Mouse (Mus musculus): ENCODE data around the gene Gxylt2. TPM values are rescaled to one million over a fixed set of nuclear protein-coding genes. Genes with fewer than 3 reads are reported as not detected.

The Gxylt2 gene
- polyA plus RNA-seq, 1 experiment, result not detected

GRCm38 (mm10) chr6:100792973-100793769 lies 88.6 kb downstream of the Gxylt2 start:
- Histone ChIP-seq H3K4me1 (ENCODE audit: control insufficient read depth, insufficient read depth, low read length) (no peaks in the 10 kb centered on the region), H3K4me3 (ENCODE audit: insufficient read depth, low read length) (no peak overlapping the region), H3K27ac (ENCODE audit: insufficient read depth, low read depth, low read length) (no peak overlapping the region)
- no peak for TF ChIP-seq POLR2A (IDR thresholded peaks at IDR 0.05; ENCODE audit: borderline replicate concordance, low read depth, low read length)
- TF ChIP-seq CTCF (IDR thresholded peaks at IDR 0.05; ENCODE audit: low read depth, low read length), result no peak

DNA sequence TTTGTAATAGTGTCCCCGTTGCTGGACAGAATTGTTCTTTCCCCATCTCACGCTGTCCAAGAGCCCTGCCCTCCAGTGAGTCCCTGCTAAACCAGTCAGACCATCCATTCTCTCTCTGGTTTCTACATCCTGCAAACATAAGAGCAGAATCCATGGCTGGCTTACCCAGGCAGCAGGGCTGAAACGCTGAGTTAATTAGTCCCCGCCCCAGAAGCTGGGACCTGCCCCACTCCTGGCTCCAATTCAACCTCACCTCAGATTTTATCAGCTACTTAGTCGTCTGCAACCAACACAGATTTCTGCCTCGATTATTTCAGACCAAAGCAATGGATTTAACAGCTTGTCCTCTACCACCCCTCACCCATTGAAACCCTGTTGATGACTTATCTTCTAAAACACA lies 91.3 kb downstream of the Gxylt2 start:
- Histone ChIP-seq H3K27ac (ENCODE audit: insufficient read depth, low read depth, low read length) (no peak overlapping the region), H3K4me3 (ENCODE audit: insufficient read depth, low read length) (no peak overlapping the region), H3K4me1 (ENCODE audit: control insufficient read depth, insufficient read depth, low read length) (peaks cover 16% of the 10 kb centered on the region)
- no peak for TF ChIP-seq POLR2A (IDR thresholded peaks at IDR 0.05; ENCODE audit: borderline replicate concordance, low read depth, low read length)
- TF ChIP-seq CTCF (IDR thresholded peaks at IDR 0.05; ENCODE audit: low read depth, low read length), result no peak

GRCm38 (mm10) chr6:100799290-100799689 lies 94.8 kb downstream of the Gxylt2 start:
- Histone ChIP-seq H3K4me1 (ENCODE audit: control insufficient read depth, insufficient read depth, low read length) (peaks cover 28% of the 10 kb centered on the region), H3K27ac (ENCODE audit: insufficient read depth, low read depth, low read length) (no peak overlapping the region), H3K4me3 (ENCODE audit: insufficient read depth, low read length) (no peak overlapping the region)
- no peak for TF ChIP-seq POLR2A (IDR thresholded peaks at IDR 0.05; ENCODE audit: borderline replicate concordance, low read depth, low read length)
- no peak for TF ChIP-seq CTCF (IDR thresholded peaks at IDR 0.05; ENCODE audit: low read depth, low read length)

- TF ChIP-seq POLR2A (IDR thresholded peaks at IDR 0.05; ENCODE audit: borderline replicate concordance, low read depth, low read length), result no peak
- no peak for TF ChIP-seq CTCF (IDR thresholded peaks at IDR 0.05; ENCODE audit: low read depth, low read length)
- H3K4me3 ChIP-seq (ENCODE audit: insufficient read depth, low read length), result no peak overlapping the region
- H3K27ac ChIP-seq (ENCODE audit: insufficient read depth, low read depth, low read length), result peak overlapping the region; percentile 88; the same call in 1 of the 2 replicates
- H3K4me1 ChIP-seq (ENCODE audit: control insufficient read depth, insufficient read depth, low read length), result peaks cover 28% of the 10 kb centered on the region
Measured at GRCm38 (mm10) chr6:100799766-100800165, 95.2 kb downstream of the Gxylt2 start.

DNA sequence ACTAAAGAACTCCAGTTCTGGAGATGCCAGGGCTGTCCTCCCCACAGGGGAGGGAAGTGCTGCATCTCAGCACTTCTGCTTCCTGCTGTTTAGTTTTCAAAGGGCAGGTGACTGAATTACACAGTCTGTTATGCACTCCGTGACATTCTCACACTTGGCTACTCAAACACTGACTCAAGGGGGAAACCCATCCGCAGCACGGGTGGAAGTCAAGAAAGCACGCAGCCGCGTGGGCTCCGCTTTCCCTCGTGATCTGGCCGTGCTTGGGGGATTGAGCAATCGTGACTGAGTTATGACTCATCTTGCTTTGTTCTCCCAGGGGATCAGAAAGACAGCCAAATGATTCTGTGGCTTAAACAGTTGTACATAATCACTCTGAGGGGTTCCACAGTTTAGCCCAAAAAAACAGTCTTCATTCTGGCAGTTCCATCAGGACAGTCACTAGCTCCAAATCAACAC lies 96.0 kb downstream of the Gxylt2 start:
- Histone ChIP-seq H3K27ac (ENCODE audit: insufficient read depth, low read depth, low read length) (peak overlapping the region; percentile 88), H3K4me3 (ENCODE audit: insufficient read depth, low read length) (peak overlapping the region; percentile 54)

DNA sequence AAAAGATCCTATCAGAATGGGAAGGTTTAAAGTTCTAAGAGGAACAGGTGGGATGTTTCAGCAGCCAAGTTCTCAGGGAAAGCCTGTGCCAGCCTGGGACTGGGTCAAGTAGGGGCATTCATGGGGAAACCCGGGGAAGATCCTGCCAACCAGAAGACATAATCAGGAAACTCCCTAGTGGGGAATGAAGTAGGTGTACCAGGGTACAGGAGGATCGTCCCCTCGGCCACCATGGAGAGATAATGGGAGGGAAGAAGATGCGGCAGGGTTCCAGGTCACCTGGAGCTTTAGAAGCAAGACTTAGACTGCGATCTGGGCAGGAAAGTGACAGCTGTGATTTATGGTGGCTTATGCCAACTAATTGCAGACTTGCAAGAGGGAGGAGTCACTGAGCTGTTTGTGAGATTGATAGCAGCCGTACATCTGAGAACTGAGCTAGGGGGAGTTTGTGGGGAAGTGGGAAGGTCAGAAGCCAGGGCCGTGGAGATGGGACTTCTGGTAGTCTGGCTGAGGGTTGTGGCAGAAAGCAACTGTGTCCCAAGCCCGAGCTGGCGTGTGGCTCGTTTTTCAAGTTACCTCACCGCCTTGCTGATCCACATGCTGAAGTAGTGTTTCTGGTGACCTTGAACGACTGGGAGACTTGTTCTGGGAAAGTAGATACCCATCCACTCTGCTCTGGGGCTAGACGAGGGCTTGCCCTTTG lies 98.0 kb downstream of the Gxylt2 start:
- peaks cover 31% of the 10 kb centered on the region for H3K4me1 ChIP-seq (ENCODE audit: control insufficient read depth, insufficient read depth, low read length)
- H3K4me3 ChIP-seq (ENCODE audit: insufficient read depth, low read length), result no peak overlapping the region
- TF ChIP-seq CTCF (IDR thresholded peaks at IDR 0.05; ENCODE audit: low read depth, low read length) (no peak), POLR2A (IDR thresholded peaks at IDR 0.05; ENCODE audit: borderline replicate concordance, low read depth, low read length) (no peak)
- H3K27ac ChIP-seq (ENCODE audit: insufficient read depth, low read depth, low read length), result no peak overlapping the region

More for the DNA sequence above, 96.0 kb downstream of the Gxylt2 start:
- TF ChIP-seq CTCF (IDR thresholded peaks at IDR 0.05; ENCODE audit: low read depth, low read length) (no peak), POLR2A (IDR thresholded peaks at IDR 0.05; ENCODE audit: borderline replicate concordance, low read depth, low read length) (no peak)
- peaks cover 28% of the 10 kb centered on the region for H3K4me1 ChIP-seq (ENCODE audit: control insufficient read depth, insufficient read depth, low read length)

GRCm38 (mm10) chr6:100803250-100803649 lies 98.7 kb downstream of the Gxylt2 start:
- TF ChIP-seq POLR2A (IDR thresholded peaks at IDR 0.05; ENCODE audit: borderline replicate concordance, low read depth, low read length) (no peak), CTCF (IDR thresholded peaks at IDR 0.05; ENCODE audit: low read depth, low read length) (no peak)
- no peak overlapping the region for H3K4me3 ChIP-seq (ENCODE audit: insufficient read depth, low read length)
- H3K27ac ChIP-seq (ENCODE audit: insufficient read depth, low read depth, low read length), result no peak overlapping the region
- H3K4me1 ChIP-seq (ENCODE audit: control insufficient read depth, insufficient read depth, low read length), result peaks cover 36% of the 10 kb centered on the region

DNA sequence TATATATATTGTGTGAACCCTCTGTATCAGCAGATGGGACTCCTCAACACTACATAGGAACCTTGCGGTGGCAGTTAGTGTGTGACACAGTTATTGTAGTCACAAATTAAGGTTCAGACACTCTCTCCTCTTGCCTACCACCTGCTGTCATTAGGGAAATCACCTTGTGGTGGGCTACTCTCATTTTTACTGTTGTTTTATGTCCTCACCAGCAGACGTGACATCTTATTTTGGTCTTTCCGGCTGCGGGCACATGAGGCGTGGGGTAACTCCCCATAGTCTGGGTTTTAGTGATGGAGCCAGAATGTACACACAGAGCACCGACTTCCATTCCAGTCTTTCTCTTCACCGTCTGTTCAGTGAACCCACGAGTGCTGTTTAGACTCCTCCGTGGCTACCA lies 102.7 kb downstream of the Gxylt2 start:
- Histone ChIP-seq H3K4me3 (ENCODE audit: insufficient read depth, low read length) (no peak overlapping the region), H3K4me1 (ENCODE audit: control insufficient read depth, insufficient read depth, low read length) (peaks cover 32% of the 10 kb centered on the region), H3K27ac (ENCODE audit: insufficient read depth, low read depth, low read length) (no peak overlapping the region)
- TF ChIP-seq CTCF (IDR thresholded peaks at IDR 0.05; ENCODE audit: low read depth, low read length) (no peak), POLR2A (IDR thresholded peaks at IDR 0.05; ENCODE audit: borderline replicate concordance, low read depth, low read length) (no peak)

GRCm38 (mm10) chr6:100807746-100808145 lies 103.2 kb downstream of the Gxylt2 start:
- H3K4me3 ChIP-seq (ENCODE audit: insufficient read depth, low read length), result no peak overlapping the region
- H3K4me1 ChIP-seq (ENCODE audit: control insufficient read depth, insufficient read depth, low read length), result peaks cover 27% of the 10 kb centered on the region
- no peak overlapping the region for H3K27ac ChIP-seq (ENCODE audit: insufficient read depth, low read depth, low read length)
- no peak for TF ChIP-seq CTCF (IDR thresholded peaks at IDR 0.05; ENCODE audit: low read depth, low read length)
- no peak for TF ChIP-seq POLR2A (IDR thresholded peaks at IDR 0.05; ENCODE audit: borderline replicate concordance, low read depth, low read length)

Measured in bone marrow macrophage, adult 2 months (primary cell).